Mouse (Mus musculus) erythroblast, embryonic 14.5 days (primary cell): ENCODE measurements around the gene Hist1h1t. TPM values are rescaled to one million over a fixed set of nuclear protein-coding genes. Genes with fewer than 3 reads are reported as not detected.
A peak's percentile ranks its signal among the peaks of the same experiment; 100 is the strongest.
"Not testable (repeated sequence)": the region's sequence is repeated elsewhere in the genome, so short reads cannot be mapped to it uniquely, and the experiment has no call there.

Experiments used
- H3K27me3 ChIP-seq: 2 replicates; pipeline ENCODE4 v1.6.1; 2012; ENCODE audit warnings: inconsistent platforms; ENCODE audit not compliant: control insufficient read depth
- H3K36me3 ChIP-seq: 2 replicates; pipeline ENCODE4 v1.6.1; 2012; ENCODE audit warnings: mild to moderate bottlenecking, inconsistent platforms; ENCODE audit not compliant: control insufficient read depth
- H3K4me1 ChIP-seq: 2 replicates; pipeline ENCODE4 v1.6.1; 2012; ENCODE audit warnings: inconsistent platforms; ENCODE audit not compliant: control insufficient read depth
- H3K4me3 ChIP-seq: replicated peaks from 2 replicates; pipeline ENCODE3; 2012; ENCODE audit warnings: moderate library complexity, mild to moderate bottlenecking, inconsistent platforms
- H3K9me3 ChIP-seq: 2 replicates; pipeline ENCODE4 v1.6.1; 2012; ENCODE audit warnings: low read length, inconsistent platforms, mixed read lengths; ENCODE audit not compliant: control insufficient read depth
- GATA1 ChIP-seq: IDR thresholded peaks from 2 replicates; pipeline ENCODE4 v1.6.1; 2012; ENCODE audit warnings: low read length, inconsistent platforms, mixed read lengths
- TAL1 ChIP-seq: IDR thresholded peaks from 3 replicates; pipeline ENCODE4 v1.6.1; 2012; ENCODE audit warnings: low read length, inconsistent platforms, mixed read lengths
- polyA plus RNA-seq: library from polyadenylated mRNA; stranded (reverse); fragments of >175 nt; gene quantifications from 2 replicates; pipeline ENCODE4 v1.2.3, GENCODE M21; 2012

The Hist1h1t gene
- polyA plus RNA-seq, 1 experiment = 0.10 TPM

DNA sequence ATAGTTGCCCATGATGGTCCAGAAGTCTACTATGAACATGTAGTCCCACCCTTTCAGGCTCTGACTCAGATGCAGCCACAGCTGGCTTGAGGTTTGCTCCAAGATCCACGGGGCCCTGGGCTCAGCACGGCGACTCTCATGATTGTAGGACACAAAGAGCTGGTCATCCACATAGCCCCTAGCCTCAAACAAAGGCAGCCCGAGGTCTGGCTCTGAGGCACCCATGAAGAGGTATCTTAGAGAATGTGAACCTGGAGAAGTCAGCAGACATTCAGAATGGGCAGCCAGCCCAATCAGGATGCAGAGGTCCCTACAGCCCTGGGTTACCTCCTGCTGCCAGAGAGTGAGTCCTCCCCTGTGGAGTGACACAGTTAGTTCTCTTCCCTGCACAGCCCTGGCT lies 12.4 kb downstream of the Hist1h1t start:
- TF ChIP-seq GATA1 (no peak), TAL1 (no peak)
- H3K9me3 ChIP-seq = no peaks in the 10 kb centered on the region
- peaks cover 39% of the 10 kb centered on the region for H3K27me3 ChIP-seq
- H3K4me3 ChIP-seq = no peak overlapping the region
- no peaks in the 10 kb centered on the region for H3K36me3 ChIP-seq
- peaks cover 10% of the 10 kb centered on the region for H3K4me1 ChIP-seq

DNA sequence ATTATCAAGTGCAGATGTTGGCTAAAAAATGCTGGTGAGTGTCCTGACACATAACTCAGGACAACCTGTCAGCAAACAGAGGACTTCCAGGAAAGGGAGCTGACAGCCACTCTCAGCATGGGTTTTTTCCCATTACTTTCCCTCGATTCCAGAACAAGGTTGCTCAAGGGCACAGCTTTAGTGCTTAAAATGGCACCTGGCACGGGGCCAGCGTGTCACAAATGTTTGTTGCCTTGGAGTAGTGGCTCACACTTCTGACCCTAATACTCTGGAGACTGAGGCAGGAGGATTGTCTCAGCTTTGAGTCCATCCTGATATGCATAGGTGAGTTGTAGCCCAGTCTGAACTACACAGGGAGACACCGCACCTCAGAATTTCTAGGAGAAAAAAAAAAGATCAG lies 13.0 kb downstream of the Hist1h1t start:
- TF ChIP-seq GATA1 (no peak), TAL1 (no peak)
- Histone ChIP-seq H3K4me1 (peaks cover 7% of the 10 kb centered on the region), H3K9me3 (no peaks in the 10 kb centered on the region), H3K36me3 (no peaks in the 10 kb centered on the region), H3K4me3 (no peak overlapping the region), H3K27me3 (peaks cover 42% of the 10 kb centered on the region)

DNA sequence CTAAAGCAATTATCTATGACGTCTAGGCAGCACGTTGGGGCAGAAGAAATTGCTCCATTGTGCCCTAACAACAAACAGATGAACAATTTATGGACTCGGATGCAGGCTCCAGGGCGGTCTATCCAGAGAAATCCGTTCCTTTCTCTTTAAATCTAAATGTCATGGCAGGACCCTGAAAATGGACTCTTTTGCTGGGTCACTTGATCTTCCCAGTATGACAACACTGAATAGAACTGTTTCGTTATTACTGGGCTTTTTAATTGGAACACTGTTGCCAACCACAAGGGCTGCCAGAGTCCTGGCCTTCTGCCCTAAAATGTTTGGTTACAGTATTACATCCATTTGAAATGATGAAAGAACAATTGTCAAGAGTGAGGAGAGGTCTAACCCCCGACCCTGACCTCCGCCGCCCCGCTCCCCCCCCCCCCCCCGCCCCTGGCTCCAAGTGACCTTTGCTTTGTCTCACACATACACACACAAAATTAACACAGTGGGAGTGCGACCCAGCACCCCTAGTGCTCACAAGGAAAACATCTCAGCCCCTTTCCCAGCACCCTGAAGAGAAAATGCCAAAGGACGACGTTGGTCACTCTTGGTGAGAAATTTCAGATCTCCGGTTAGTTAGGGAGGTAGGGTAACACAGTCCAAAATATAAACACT lies 14.2 kb downstream of the Hist1h1t start:
- H3K4me1 ChIP-seq = peaks cover 7% of the 10 kb centered on the region
- TF ChIP-seq TAL1 (no peak), GATA1 (no peak)
- H3K4me3 ChIP-seq = peak overlapping the region; percentile 58
- peaks cover 45% of the 10 kb centered on the region for H3K27me3 ChIP-seq
- no peaks in the 10 kb centered on the region for H3K9me3 ChIP-seq
- no peaks in the 10 kb centered on the region for H3K36me3 ChIP-seq

DNA sequence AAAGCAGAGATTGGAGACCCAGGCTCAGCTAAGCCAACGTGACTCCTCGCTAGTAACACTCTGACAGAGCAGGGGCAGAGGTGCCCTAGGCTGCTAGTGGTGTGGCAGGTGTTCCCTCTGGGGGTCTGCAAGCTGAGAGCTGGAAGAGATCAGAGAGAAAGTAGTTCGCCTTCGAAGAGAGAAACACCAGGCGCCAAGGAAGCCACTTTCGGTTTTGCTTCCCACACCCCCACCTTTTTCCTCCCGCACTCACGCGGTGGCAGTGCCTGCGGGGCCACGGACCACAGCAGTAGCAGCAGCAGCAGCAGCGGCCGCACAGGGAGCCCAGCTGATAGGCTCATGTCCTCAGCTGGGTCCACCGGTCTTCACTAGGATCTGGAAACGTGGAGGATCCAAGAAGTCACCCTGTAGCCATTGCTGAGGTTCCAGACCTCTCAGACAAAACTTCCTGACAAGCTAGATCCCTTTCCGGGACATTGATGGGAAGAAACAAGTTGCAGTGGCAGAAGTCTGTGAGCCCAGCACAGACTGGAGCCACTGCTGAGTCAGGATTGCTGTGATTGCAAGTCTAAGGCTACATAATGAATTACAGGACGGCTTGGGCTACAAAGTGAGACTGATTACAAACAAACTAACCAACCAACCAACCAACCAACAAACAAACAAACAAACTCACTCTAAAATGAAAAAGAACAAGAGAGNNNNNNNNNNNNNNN lies 14.9 kb downstream of the Hist1h1t start, which contains the start of gene Hfe:
TSS of gene Hfe (minus strand) at position 481 of the 716 bp plus-strand sequence.
- TF ChIP-seq GATA1 (no peak), TAL1 (no peak)
- Histone ChIP-seq H3K4me1 (peaks cover 7% of the 10 kb centered on the region), H3K27me3 (peaks cover 45% of the 10 kb centered on the region), H3K36me3 (no peaks in the 10 kb centered on the region), H3K4me3 (peak within 1 kb of the TSS; percentile 58), H3K9me3 (no peaks in the 10 kb centered on the region)

DNA sequence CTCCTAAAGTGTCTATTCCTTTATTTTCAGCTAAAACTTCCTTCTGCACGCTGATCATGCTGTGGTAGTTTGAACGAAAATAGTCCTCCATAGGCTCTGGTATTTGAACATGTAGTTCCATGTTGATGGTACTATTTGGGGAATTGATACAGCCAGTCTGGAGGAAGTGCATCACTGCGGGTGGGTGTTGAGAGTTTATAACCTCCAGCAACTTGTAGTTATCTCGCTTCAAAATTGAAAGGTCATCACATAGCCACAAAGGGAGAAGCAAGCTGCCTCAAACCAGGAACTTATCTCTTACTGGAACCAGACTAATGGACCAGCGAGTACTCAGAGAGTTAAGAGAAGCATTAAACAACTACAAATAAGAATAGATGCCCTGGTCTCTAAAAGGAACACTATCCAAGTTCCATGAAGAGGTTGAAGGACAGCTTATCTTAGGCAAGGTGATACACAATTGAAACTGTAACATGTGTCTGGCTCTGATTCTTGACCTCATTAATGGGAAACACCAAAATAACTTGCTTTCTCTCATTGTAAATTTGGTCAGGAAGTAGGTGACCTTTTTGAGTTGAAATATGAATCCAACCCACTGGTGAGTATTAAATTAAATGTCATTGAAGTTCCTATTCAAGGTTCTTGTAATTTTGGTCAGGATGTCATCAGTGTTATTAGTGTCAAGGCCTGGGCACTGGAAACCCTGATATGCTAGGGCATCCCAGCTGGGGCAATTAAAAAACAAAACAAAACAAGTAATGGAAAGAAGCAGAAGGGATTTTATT lies 20.8 kb downstream of the Hist1h1t start:
- Histone ChIP-seq H3K27me3 (peaks cover 15% of the 10 kb centered on the region), H3K4me1 (no peaks in the 10 kb centered on the region), H3K36me3 (no peaks in the 10 kb centered on the region), H3K4me3 (no peak overlapping the region), H3K9me3 (no peaks in the 10 kb centered on the region)
- no peak for TF ChIP-seq TAL1
- no peak for TF ChIP-seq GATA1

DNA sequence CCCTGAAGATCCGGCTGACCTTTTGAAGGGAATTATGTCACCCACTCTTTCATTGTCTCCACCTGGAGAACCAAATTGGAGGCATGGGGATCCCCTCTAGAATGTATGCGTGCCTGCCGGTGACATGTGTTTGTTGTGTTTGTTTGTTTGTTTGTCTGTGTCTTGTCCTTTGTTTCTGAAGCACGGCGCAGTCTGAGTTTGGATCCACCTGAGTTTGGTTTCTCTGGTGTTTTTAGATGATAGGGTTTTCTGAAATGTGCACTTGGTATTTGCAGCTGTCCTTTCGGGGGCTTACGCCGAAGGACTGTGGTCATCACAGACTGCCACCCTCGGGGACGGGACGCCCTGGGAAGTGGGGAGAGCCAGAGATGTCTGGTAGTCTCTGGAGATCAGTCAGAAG lies 21.6 kb downstream of the Hist1h1t start:
- Histone ChIP-seq H3K4me1 (no peaks in the 10 kb centered on the region), H3K4me3 (no peak overlapping the region), H3K36me3 (no peaks in the 10 kb centered on the region), H3K9me3 (no peaks in the 10 kb centered on the region), H3K27me3 (peaks cover 8% of the 10 kb centered on the region)
- no peak for TF ChIP-seq TAL1
- no peak for TF ChIP-seq GATA1

DNA sequence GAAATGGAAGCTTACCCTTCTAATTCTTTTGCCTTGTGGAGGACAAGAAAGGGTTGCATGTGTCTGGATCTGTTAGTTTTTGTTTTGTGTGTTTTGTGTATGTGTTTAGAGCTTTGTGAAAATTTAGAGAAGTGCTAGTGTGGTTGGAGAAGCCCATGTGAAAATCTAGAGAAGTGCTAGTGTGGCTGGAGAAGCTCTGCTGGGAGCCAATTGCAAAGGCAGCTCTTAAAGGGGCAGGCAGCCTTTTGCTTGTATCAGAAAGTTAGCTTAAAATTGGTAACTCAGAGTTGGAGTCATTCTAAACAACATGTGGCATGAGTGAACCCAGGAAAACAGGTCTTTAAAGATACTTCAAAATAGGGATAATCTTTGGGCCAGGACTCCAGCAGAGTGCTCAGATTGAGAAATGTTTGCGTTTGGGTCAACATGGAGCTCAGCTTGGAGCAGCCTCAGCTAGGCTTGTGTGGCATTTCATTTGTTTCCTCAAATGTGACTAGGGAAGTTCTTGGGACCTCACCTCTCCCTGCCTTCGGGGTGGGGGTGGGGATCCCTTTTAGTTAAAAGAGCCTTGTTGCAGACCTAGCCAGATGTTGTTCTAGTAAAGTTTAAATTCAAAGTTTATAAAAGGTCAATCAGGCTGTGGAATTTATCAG lies 22.1 kb downstream of the Hist1h1t start:
- H3K36me3 ChIP-seq, H3K27me3 ChIP-seq, H3K4me3 ChIP-seq, H3K4me1 ChIP-seq, H3K9me3 ChIP-seq: not testable (repeated sequence)

DNA sequence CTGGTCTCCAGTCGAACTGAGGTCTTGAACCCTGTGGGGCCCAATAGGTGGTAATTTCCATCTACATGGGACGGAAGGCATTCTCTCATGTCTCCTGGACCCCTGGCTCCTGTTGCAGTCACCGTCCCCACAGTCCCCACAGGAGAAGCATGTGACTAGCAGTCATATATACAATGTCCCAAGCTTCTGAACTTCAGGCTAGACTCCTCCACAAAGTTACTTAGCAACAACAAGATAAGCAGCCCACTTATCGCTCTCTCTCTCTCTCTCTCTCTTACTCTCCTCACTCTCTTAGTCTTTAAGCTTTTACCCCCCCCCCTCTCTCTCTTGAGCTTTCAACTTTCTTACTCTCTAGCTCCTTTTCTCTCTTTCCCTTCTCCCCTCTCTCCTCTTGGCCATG lies 28.6 kb downstream of the Hist1h1t start:
- Histone ChIP-seq H3K36me3 (no peaks in the 10 kb centered on the region), H3K9me3 (no peaks in the 10 kb centered on the region), H3K4me3 (no peak overlapping the region), H3K4me1 (peaks cover 22% of the 10 kb centered on the region), H3K27me3 (no peaks in the 10 kb centered on the region)
- TF ChIP-seq TAL1 = no peak
- TF ChIP-seq GATA1 = no peak

DNA sequence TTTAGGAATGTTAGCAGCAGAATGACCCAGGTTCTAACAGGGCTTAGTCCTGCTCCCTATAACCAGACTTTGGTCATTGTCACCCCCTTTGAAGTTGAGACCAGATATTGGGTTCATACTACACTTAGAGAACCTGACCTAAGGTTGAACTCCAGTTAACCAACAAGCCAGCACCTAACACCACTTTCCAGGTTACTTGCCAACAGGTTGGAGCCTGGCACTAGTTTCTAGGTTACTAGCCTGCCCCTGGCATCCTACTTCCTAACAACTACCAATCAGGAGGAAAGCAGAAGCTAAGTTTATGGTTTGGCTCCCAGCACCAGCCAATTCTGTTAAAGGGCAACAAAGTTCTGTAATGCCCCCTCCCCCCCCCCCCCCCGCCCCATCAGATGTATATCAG lies 29.6 kb downstream of the Hist1h1t start:
- peaks cover 22% of the 10 kb centered on the region for H3K4me1 ChIP-seq
- H3K4me3 ChIP-seq = no peak overlapping the region
- TF ChIP-seq TAL1 (no peak), GATA1 (no peak)
- H3K36me3 ChIP-seq = no peaks in the 10 kb centered on the region
- H3K9me3 ChIP-seq = no peaks in the 10 kb centered on the region
- no peaks in the 10 kb centered on the region for H3K27me3 ChIP-seq
